Mouse (Mus musculus) MEL-GATA-1-ER (cell line): ENCODE data around the gene Hmgxb4.

Experiments
- DNase-seq: peaks from one replicate; pipeline ENCODE4 v3.0.0-alpha.2; 2012; ENCODE audit warnings: low read depth; ENCODE audit errors: extremely low read depth

Gene Hmgxb4

GRCm38 (mm10) chr8:75071627-75072346 lies 78.6 kb downstream of the Hmgxb4 start:
- DNase-seq: peak; percentile 60

GRCm38 (mm10) chr8:75074876-75075275 lies 81.7 kb downstream of the Hmgxb4 start:
- DNase-seq: no peak

DNA sequence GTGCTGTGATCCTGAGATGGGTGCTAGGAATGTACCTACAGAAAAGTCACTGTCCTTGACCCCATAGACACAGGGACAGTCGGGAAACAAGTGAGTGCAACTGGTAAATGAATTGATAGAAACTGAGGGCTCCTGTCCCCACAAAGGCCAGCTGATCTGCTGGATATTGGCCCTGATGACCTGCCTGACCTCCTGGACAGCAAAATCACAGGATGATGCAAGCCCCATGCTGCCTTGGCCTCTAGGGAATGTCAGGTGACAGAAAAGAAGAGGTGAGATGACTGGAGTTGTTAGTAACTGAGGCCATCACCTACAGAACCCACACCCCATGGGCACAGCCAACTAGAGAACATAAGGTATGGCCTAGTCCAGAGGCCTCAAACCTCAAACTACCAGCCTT lies 85.1 kb downstream of the Hmgxb4 start:
- DNase-seq: no peak

GRCm38 (mm10) chr8:75078851-75079250 lies 85.7 kb downstream of the Hmgxb4 start:
- DNase-seq: no peak
